Mouse (Mus musculus) left cerebral cortex, adult 8-10 months (tissue): ENCODE measurements around the gene Lrrc8a. TPM values are rescaled to one million over a fixed set of nuclear protein-coding genes. Genes with fewer than 3 reads are reported as not detected.

Experiments used
- DNase-seq, 2 experiments: peaks; one replicate each; pipeline ENCODE4 v3.0.0; 2022; ENCODE audit warnings: low spot score in 2 of 2
- total RNA-seq, 4 experiments: library from RNA; stranded (reverse); gene quantifications; 2 replicates each; pipeline ENCODE4 v1.2.4; 2022

Lrrc8a gene
- 10 to 100 TPM; 59.1 to 67.0 (median 61.5) TPM for total RNA-seq

- DNase-seq: peak; percentile 99
Measured at GRCm38 (mm10) chr2:30237199-30237880, at the start of gene Lrrc8a. Gene Lrrc8a (plus strand): TSS chr2:30237715.

GRCm38 (mm10) chr2:30191790-30192580 lies 45.5 kb upstream of the Lrrc8a start:
- DNase-seq: no peak

- DNase-seq: no peak
Measured at GRCm38 (mm10) chr2:30194656-30195055, 42.9 kb upstream of the Lrrc8a start.

GRCm38 (mm10) chr2:30198021-30198420 lies 39.5 kb upstream of the Lrrc8a start:
- no peak for DNase-seq

- DNase-seq: no peak
Measured at GRCm38 (mm10) chr2:30199984-30200383, 37.5 kb upstream of the Lrrc8a start.

GRCm38 (mm10) chr2:30200388-30200925 lies 37.1 kb upstream of the Lrrc8a start:
- DNase-seq: no peak

GRCm38 (mm10) chr2:30203439-30203838 lies 34.1 kb upstream of the Lrrc8a start:
- DNase-seq: no peak

- DNase-seq: peak in 1 of 2 experiments; percentile 29
Measured at GRCm38 (mm10) chr2:30205255-30205628, 32.3 kb upstream of the Lrrc8a start.

- DNase-seq: peak; percentile 84 to 91
Measured at GRCm38 (mm10) chr2:30205629-30206357, 31.7 kb upstream of the Lrrc8a start, which contains the start of gene Kyat1. Gene Kyat1 (minus strand): TSS chr2:30205847.

GRCm38 (mm10) chr2:30207401-30207800 lies 30.1 kb upstream of the Lrrc8a start:
- DNase-seq: no peak

- DNase-seq: no peak
Measured at GRCm38 (mm10) chr2:30207886-30208285, 29.6 kb upstream of the Lrrc8a start.

GRCm38 (mm10) chr2:30211408-30212168 lies 25.9 kb upstream of the Lrrc8a start:
- DNase-seq: no peak

GRCm38 (mm10) chr2:30212169-30212545 lies 25.4 kb upstream of the Lrrc8a start:
- DNase-seq: no peak

GRCm38 (mm10) chr2:30212951-30213350 lies 24.6 kb upstream of the Lrrc8a start:
- DNase-seq: no peak

GRCm38 (mm10) chr2:30214745-30215144 lies 22.8 kb upstream of the Lrrc8a start:
- no peak for DNase-seq

GRCm38 (mm10) chr2:30215493-30215892 lies 22.0 kb upstream of the Lrrc8a start:
- DNase-seq: no peak

GRCm38 (mm10) chr2:30216293-30216692 lies 21.2 kb upstream of the Lrrc8a start:
- DNase-seq: no peak

GRCm38 (mm10) chr2:30235593-30235992 lies 1.9 kb upstream of the Lrrc8a start:
- DNase-seq: no peak

- no peak for DNase-seq
Measured at GRCm38 (mm10) chr2:30236426-30237198, 903 bp upstream of the Lrrc8a start.

GRCm38 (mm10) chr2:30237881-30238280 lies 366 bp downstream of the Lrrc8a start:
- peak in 1 of 2 experiments; percentile 57 for DNase-seq
